Mouse (Mus musculus): ENCODE measurements around the gene Ccdc96. TPM values are rescaled to one million over a fixed set of nuclear protein-coding genes. Genes with fewer than 3 reads are reported as not detected.

Gene Ccdc96
- under 1 TPM; 0.33 to 0.46 TPM for total RNA-seq (2021)
- long read RNA-seq, experiment 1 = 0 reads
- long read RNA-seq, experiment 2 = 0 reads

DNA sequence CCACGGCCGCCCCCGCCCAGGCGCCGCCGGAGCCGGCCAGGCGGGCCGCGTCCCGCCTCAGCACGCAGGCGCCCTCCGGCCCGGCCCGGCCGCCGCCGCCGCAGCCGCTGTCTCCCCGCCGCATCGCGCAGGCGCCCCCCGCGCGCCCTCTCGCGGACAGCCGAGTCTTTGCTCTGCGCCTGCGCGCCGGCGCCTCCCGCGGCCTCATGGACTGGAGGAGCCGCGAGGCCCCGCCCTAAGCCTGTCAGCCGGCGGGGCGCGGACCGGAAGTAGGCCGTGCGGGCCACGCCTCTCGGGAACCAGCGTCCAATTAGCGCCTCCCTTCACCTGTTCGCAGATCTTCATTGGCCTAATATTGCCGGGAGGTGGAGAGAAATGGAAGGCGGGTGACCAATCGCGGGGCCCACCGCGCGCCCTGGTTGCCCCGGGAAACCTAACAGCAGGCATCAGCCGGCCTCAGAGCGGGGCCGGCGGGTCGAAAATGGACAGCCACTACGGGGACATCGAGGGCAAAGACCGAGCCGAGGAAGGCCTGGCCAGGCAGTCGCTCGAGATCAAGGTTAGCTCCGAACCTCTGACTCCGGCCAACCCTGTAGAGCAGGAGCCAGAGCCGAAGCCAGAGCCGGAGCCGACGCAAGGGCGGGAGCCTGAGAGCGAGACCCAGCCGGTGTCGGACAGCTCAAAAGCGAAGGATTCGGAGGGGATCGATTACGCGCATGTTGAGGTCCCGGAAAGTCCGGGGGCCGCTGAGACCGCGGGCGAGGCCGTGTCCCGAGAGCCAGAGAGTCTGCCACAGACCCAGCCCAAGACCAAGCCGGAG, at the start of gene Ccdc96, which contains the start of gene Tada2b:
TSS of gene Ccdc96 (plus strand) at position 418 of the 820 bp plus-strand sequence.
TSS of gene Tada2b (minus strand) at position 115 of the 820 bp plus-strand sequence.
- DNase-seq = peak; percentile 98 to 99

DNA sequence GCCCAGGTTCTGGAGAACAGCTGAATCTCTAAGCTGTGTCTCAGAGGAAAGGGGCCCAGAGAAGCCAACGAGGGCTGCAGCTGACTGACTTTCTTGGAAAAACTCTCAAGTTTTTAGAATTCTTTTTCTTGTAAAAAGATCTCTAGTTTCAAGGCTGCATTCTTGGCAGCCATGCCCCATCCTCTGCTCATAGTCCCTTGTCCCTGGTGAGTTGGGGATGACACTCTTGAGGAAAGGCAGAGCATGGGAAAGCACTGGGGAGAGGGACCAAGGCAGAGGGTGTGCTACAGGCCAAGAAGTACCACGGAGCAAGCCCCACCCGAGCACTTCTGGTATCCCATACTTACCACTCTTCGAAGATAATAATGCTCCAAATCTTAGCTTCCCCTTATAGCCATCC, 47.5 kb upstream of the Ccdc96 start:
- peak; percentile 38 to 44 for DNase-seq

DNA sequence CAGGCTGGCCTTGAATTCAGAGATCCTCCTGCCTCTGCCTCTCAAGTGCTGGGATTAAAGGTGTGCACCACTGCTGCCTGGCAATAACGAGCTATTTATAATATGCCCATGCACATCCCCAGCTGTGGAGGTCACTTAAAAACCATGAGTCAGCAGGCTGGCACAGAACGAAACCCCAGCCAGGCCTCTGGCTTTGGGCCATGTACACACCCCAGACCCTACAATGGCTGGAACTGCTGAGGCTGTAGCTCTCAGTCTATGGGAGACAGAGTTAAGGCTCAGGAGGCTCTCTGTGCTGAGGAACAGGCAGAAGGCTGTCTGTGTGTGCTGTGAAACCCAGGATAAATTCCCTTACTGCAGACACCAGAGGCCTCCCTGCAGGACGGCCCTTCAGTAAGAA, 43.6 kb upstream of the Ccdc96 start:
- DNase-seq = peak; percentile 71 to 72

DNA sequence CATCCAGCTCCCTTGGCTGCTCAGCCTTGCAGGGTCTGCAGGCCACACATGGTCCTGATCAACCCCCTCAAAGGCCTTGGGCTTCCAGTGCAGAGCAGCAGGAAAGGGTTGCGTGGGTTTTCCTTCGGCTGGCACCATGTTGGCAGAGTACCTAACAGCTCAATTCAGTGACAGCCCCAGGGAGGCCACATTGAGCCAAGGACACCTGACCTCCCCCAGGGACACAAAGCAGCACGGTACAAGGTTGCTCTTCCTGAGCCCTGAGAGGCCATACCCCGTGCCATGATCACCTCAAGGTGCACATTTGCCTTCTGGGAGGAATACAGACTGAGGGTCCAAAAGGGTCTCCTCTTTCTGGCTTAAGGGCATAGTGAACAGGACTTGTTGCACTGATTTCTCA, 39.8 kb upstream of the Ccdc96 start:
- DNase-seq = peak; percentile 58 to 59

GRCm38 (mm10) chr5:36445028-36445427, 39.4 kb upstream of the Ccdc96 start:
- no peak for DNase-seq

- peak; percentile 36 to 38 for DNase-seq
Measured at GRCm38 (mm10) chr5:36446166-36446890, 38.1 kb upstream of the Ccdc96 start.

GRCm38 (mm10) chr5:36447872-36448271, 36.5 kb upstream of the Ccdc96 start:
- DNase-seq = no peak

DNA sequence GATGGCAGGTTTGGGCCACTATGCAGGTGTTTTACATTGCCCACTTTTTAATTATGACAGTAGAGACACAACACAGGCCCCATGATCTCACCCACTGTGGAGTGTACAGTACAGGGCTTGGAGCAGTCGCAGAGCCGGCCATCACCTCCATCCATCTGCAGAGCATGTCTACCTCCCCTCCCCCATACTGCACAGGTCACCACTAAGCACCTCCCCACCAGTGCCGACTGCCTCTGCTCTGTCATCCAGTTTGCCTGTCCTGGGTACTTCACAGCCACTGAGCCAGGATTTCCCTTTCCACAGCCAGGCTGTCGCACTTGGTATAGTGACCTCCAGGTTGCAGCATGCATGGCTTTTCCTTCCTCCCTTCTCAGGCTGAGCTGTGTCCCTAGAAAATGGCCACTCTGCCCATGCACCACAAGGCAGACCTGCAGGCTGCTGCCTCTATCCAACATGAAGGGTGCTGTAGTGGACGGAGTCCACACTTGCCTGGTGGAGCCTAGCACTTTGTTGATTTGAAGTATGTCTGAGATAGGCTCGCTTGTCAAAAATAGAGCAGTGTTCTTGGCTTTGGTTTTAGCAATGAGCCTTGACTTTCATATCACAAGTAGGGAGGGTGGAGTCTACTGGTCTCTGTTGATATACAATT, 34.6 kb upstream of the Ccdc96 start:
- DNase-seq = peak in 1 of 2 experiments; percentile 25

DNA sequence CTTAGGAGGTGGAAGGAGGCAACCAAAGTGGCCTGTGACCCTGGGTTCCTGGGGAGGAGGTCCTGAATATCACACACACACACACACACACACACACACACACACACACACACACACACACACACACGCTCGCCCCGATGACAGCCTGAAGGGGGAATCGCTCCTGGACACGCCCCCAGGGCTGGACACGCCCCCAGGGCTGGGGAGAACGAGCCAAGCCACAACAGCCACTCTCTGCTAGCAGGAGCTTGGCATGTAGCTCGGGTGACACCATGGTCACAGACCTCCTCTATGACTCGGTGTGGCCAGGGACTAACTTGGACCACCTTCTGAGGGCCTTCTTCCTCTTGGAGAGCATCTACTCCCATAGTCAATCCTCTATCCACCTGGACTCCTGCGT, 33.3 kb upstream of the Ccdc96 start:
- peak; percentile 58 to 66 for DNase-seq

- peak in 1 of 2 experiments; percentile 31 for DNase-seq
Measured at GRCm38 (mm10) chr5:36451872-36452389, 32.5 kb upstream of the Ccdc96 start.

- DNase-seq = no peak
Measured at GRCm38 (mm10) chr5:36452821-36453220, 31.6 kb upstream of the Ccdc96 start.

DNA sequence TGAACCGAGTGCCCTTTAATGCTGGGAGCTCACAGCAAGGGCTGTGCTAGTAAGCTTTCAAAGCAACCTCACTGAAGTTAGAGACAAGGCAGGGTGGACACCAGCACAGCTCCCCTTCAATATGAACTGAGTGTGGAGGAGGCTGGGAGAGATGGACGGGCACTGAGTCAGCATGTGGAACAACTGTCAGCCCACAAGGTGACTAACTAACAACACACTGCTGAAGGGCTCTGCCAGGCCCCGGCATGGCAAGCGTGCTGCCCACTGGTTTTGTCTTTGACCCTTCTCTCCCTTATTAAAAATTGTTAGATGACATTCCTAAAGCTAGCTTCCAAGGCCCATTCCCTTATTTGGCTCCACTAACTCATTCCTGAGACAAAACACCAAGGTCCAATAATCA, 26.7 kb upstream of the Ccdc96 start:
- DNase-seq = peak; percentile 59 to 61

- peak; percentile 40 to 61 for DNase-seq
Measured at GRCm38 (mm10) chr5:36458926-36459325, 25.5 kb upstream of the Ccdc96 start.

- DNase-seq = no peak
Measured at GRCm38 (mm10) chr5:36460712-36461111, 23.7 kb upstream of the Ccdc96 start.

- no peak for DNase-seq
Measured at GRCm38 (mm10) chr5:36461231-36461630, 23.2 kb upstream of the Ccdc96 start.

GRCm38 (mm10) chr5:36462810-36463209, 21.6 kb upstream of the Ccdc96 start:
- peak; percentile 86 to 90 for DNase-seq

DNA sequence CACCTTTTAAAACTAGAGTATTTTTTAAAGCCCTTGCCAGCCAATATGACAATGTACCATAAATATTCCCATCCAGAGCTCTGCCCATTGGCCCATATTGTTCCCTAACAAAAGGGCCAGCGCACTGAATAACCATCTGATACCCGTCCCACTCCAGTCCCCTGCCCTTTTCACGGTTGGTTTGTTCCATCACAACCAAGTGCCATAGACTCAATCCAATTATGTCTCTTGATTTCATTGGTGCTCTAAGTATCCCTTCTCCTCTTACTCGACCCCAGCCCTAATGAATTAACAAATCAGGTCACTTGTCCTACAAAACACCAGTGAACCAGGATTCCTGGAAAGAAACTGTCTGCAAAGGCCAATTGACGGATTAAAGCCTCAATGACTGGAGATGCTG, 21.0 kb upstream of the Ccdc96 start:
- no peak for DNase-seq

GRCm38 (mm10) chr5:36464709-36465661, 19.4 kb upstream of the Ccdc96 start, which contains the start of gene Grpel1:
TSS of gene Grpel1 (plus strand) at chr5:36464998.
- DNase-seq = peak; percentile 98

GRCm38 (mm10) chr5:36465889-36466288, 18.5 kb upstream of the Ccdc96 start:
- DNase-seq = no peak

GRCm38 (mm10) chr5:36471206-36471605, 13.2 kb upstream of the Ccdc96 start:
- no peak for DNase-seq
